Mouse (Mus musculus): Measurements from ENCODE around the gene Sp9. TPM values are rescaled to one million over a fixed set of nuclear protein-coding genes. Genes with fewer than 3 reads are reported as not detected.

Sp9 gene
- polyA plus RNA-seq, 1 experiment from 2014 or later, result 0.04 TPM

DNA sequence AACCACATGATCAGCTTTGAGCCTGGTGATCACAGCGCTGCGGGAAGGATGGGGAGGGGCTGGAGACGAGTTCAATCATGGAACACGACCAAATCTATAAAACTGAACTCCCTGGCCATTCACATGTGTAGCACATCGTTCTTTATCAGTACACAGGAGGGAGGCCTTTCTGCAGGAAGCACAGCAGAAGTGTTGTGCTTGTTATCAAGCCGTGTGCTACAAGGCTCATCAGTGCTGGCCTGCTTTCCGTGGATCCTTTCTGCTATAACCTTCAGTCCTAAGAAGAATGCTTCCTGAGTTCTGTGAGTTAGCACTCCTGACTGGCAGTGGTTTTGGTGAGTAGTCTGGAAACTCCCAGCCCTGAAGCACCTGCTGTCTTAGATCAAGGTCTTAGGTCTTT is 23.3 kb downstream of the Sp9 start:
- Histone ChIP-seq H3K4me2 (no peak overlapping the region), H3K9me3 (replicated peaks; ENCODE audit: control insufficient read depth, low read length) (no peaks in the 10 kb centered on the region), H3K27ac (ENCODE audit: low read depth, low read length) (no peak overlapping the region), H3K4me1 (ENCODE audit: control insufficient read depth, insufficient read depth, low read length) (no peaks in the 10 kb centered on the region), H3K36me3 (ENCODE audit: control insufficient read depth, insufficient read depth, low read length) (peaks cover 5% of the 10 kb centered on the region; the same call in 1 of the 2 replicates), H3K27me3 (ENCODE audit: control insufficient read depth, insufficient read depth, low read length) (no peaks in the 10 kb centered on the region), H3K9ac (ENCODE audit: low read depth, low read length) (no peak overlapping the region), H3K4me3 (ENCODE audit: low read depth, low read length) (no peak overlapping the region)
- 69% methylated on average over 7 of the region's 7 CpGs for WGBS (ENCODE audit: insufficient replicate concordance)
- no peak for ATAC-seq (replicated peaks; ENCODE audit: insufficient number of reproducible peaks, low FRiP score, low TSS enrichment)

GRCm38 (mm10) chr2:73298154-73298553 is 26.4 kb downstream of the Sp9 start:
- Histone ChIP-seq H3K36me3 (ENCODE audit: control insufficient read depth, insufficient read depth, low read length) (peaks cover 5% of the 10 kb centered on the region; the same call in 1 of the 2 replicates), H3K4me2 (no peak overlapping the region), H3K4me3 (ENCODE audit: low read depth, low read length) (no peak overlapping the region), H3K27me3 (ENCODE audit: control insufficient read depth, insufficient read depth, low read length) (no peaks in the 10 kb centered on the region), H3K9me3 (replicated peaks; ENCODE audit: control insufficient read depth, low read length) (no peaks in the 10 kb centered on the region), H3K9ac (ENCODE audit: low read depth, low read length) (no peak overlapping the region), H3K4me1 (ENCODE audit: control insufficient read depth, insufficient read depth, low read length) (no peaks in the 10 kb centered on the region), H3K27ac (ENCODE audit: low read depth, low read length) (no peak overlapping the region)
- WGBS (ENCODE audit: insufficient replicate concordance), result 78% methylated on average over 7 of the region's 7 CpGs
- ATAC-seq (replicated peaks; ENCODE audit: insufficient number of reproducible peaks, low FRiP score, low TSS enrichment), result no peak; the same call in 1 of the 2 replicates

GRCm38 (mm10) chr2:73298841-73299240 is 27.1 kb downstream of the Sp9 start:
- WGBS (ENCODE audit: insufficient replicate concordance), result 87% methylated on average over 3 of the region's 3 CpGs
- no peak overlapping the region for H3K4me2 ChIP-seq
- no peaks in the 10 kb centered on the region for H3K27me3 ChIP-seq (ENCODE audit: control insufficient read depth, insufficient read depth, low read length)
- H3K9me3 ChIP-seq (replicated peaks; ENCODE audit: control insufficient read depth, low read length), result no peaks in the 10 kb centered on the region
- no peak overlapping the region for H3K4me3 ChIP-seq (ENCODE audit: low read depth, low read length)
- no peak for ATAC-seq (replicated peaks; ENCODE audit: insufficient number of reproducible peaks, low FRiP score, low TSS enrichment)
- no peaks in the 10 kb centered on the region for H3K4me1 ChIP-seq (ENCODE audit: control insufficient read depth, insufficient read depth, low read length)
- H3K27ac ChIP-seq (ENCODE audit: low read depth, low read length), result no peak overlapping the region
- peaks cover 5% of the 10 kb centered on the region; the same call in 1 of the 2 replicates for H3K36me3 ChIP-seq (ENCODE audit: control insufficient read depth, insufficient read depth, low read length)
- no peak overlapping the region for H3K9ac ChIP-seq (ENCODE audit: low read depth, low read length)

- H3K4me3 ChIP-seq (ENCODE audit: low read depth, low read length), result no peak overlapping the region
- peaks cover 9% of the 10 kb centered on the region for H3K36me3 ChIP-seq (ENCODE audit: control insufficient read depth, insufficient read depth, low read length)
- H3K4me1 ChIP-seq (ENCODE audit: control insufficient read depth, insufficient read depth, low read length), result no peaks in the 10 kb centered on the region
- H3K27ac ChIP-seq (ENCODE audit: low read depth, low read length), result no peak overlapping the region
- H3K9me3 ChIP-seq (replicated peaks; ENCODE audit: control insufficient read depth, low read length), result no peaks in the 10 kb centered on the region
- no peak for ATAC-seq (replicated peaks; ENCODE audit: insufficient number of reproducible peaks, low FRiP score, low TSS enrichment)
- H3K4me2 ChIP-seq, result no peak overlapping the region
- WGBS (ENCODE audit: insufficient replicate concordance), result 53% methylated on average over 1 of the region's 1 CpGs
- H3K27me3 ChIP-seq (ENCODE audit: control insufficient read depth, insufficient read depth, low read length), result no peaks in the 10 kb centered on the region
- no peak overlapping the region for H3K9ac ChIP-seq (ENCODE audit: low read depth, low read length)
These were observed 30.3 kb downstream of the Sp9 start for GRCm38 (mm10) chr2:73301979-73302378.

DNA sequence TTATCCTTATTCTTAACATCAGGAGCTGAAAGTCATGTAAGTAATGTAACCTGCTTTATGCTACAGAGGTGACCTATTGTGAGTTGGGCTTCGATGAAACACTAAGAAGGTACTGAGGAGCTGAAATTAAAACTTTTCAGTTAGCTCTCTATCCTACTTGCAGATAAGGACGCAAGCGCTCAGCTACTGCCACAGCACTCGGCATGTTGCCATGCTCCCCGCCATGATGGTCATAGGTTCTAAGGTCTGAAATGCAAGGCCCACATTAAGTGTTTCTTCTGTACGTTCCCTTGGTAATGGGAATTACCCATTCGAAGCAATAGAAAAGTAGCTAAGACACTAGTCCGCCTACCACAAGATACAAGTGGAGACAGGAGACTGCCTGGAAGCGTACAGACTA is 31.0 kb downstream of the Sp9 start:
- no peak overlapping the region for H3K27ac ChIP-seq (ENCODE audit: low read depth, low read length)
- peaks cover 9% of the 10 kb centered on the region for H3K36me3 ChIP-seq (ENCODE audit: control insufficient read depth, insufficient read depth, low read length)
- no peak overlapping the region for H3K9ac ChIP-seq (ENCODE audit: low read depth, low read length)
- 89% methylated on average over 9 of the region's 9 CpGs for WGBS (ENCODE audit: insufficient replicate concordance)
- no peak overlapping the region for H3K4me3 ChIP-seq (ENCODE audit: low read depth, low read length)
- H3K4me1 ChIP-seq (ENCODE audit: control insufficient read depth, insufficient read depth, low read length), result no peaks in the 10 kb centered on the region
- ATAC-seq (replicated peaks; ENCODE audit: insufficient number of reproducible peaks, low FRiP score, low TSS enrichment), result no peak
- no peaks in the 10 kb centered on the region for H3K27me3 ChIP-seq (ENCODE audit: control insufficient read depth, insufficient read depth, low read length)
- H3K9me3 ChIP-seq (replicated peaks; ENCODE audit: control insufficient read depth, low read length), result no peaks in the 10 kb centered on the region
- no peak overlapping the region for H3K4me2 ChIP-seq

DNA sequence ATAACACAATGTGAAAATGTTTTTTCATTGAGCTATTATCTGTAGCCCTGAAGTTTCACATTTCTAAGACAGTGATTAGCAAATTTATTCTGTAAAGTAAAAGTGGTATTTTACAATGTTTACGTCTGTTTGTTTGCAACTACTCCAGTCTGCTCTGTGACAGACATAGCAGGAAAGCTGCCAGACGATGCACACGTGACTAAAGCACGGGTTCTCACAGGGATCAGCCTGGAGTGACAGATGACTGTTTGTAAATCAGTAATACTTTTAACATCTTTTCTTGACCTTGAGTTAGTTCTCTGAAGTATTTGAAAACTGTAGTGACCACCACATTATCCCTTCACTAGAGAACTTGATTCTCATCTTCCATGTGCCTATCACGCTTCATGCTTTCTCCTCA is 32.8 kb downstream of the Sp9 start:
- Histone ChIP-seq H3K36me3 (ENCODE audit: control insufficient read depth, insufficient read depth, low read length) (peaks cover 15% of the 10 kb centered on the region), H3K9me3 (replicated peaks; ENCODE audit: control insufficient read depth, low read length) (no peaks in the 10 kb centered on the region), H3K4me2 (no peak overlapping the region), H3K4me3 (ENCODE audit: low read depth, low read length) (no peak overlapping the region), H3K4me1 (ENCODE audit: control insufficient read depth, insufficient read depth, low read length) (no peaks in the 10 kb centered on the region), H3K9ac (ENCODE audit: low read depth, low read length) (no peak overlapping the region), H3K27ac (ENCODE audit: low read depth, low read length) (no peak overlapping the region), H3K27me3 (ENCODE audit: control insufficient read depth, insufficient read depth, low read length) (no peaks in the 10 kb centered on the region)
- no peak for ATAC-seq (replicated peaks; ENCODE audit: insufficient number of reproducible peaks, low FRiP score, low TSS enrichment)
- WGBS (ENCODE audit: insufficient replicate concordance), result 86% methylated on average over 5 of the region's 5 CpGs

DNA sequence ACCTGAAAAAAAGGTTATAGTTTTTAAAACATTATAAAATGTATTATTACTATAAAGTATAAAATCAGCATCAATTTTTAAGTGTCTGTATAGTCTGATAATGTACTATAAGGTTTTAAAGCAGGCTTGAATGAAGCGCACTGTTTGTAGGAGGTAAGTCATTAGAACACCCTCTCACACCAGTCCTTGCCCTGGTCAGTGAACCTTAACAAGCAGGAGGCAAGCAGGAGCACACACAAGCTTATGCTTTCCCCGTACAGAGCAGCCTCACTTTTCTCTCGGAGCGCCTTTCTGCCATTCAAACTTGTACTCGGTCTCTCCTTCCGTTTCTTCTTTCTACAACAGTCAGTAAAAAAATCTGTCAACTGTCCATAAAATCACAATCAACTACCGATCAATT is 34.3 kb downstream of the Sp9 start:
- H3K4me2 ChIP-seq, result no peak overlapping the region
- no peak overlapping the region for H3K9ac ChIP-seq (ENCODE audit: low read depth, low read length)
- H3K27ac ChIP-seq (ENCODE audit: low read depth, low read length), result no peak overlapping the region
- no peak for ATAC-seq (replicated peaks; ENCODE audit: insufficient number of reproducible peaks, low FRiP score, low TSS enrichment)
- 89% methylated on average over 7 of the region's 7 CpGs for WGBS (ENCODE audit: insufficient replicate concordance)
- H3K27me3 ChIP-seq (ENCODE audit: control insufficient read depth, insufficient read depth, low read length), result no peaks in the 10 kb centered on the region
- no peaks in the 10 kb centered on the region for H3K4me1 ChIP-seq (ENCODE audit: control insufficient read depth, insufficient read depth, low read length)
- H3K9me3 ChIP-seq (replicated peaks; ENCODE audit: control insufficient read depth, low read length), result no peaks in the 10 kb centered on the region
- H3K36me3 ChIP-seq (ENCODE audit: control insufficient read depth, insufficient read depth, low read length), result peaks cover 12% of the 10 kb centered on the region
- H3K4me3 ChIP-seq (ENCODE audit: low read depth, low read length), result no peak overlapping the region

DNA sequence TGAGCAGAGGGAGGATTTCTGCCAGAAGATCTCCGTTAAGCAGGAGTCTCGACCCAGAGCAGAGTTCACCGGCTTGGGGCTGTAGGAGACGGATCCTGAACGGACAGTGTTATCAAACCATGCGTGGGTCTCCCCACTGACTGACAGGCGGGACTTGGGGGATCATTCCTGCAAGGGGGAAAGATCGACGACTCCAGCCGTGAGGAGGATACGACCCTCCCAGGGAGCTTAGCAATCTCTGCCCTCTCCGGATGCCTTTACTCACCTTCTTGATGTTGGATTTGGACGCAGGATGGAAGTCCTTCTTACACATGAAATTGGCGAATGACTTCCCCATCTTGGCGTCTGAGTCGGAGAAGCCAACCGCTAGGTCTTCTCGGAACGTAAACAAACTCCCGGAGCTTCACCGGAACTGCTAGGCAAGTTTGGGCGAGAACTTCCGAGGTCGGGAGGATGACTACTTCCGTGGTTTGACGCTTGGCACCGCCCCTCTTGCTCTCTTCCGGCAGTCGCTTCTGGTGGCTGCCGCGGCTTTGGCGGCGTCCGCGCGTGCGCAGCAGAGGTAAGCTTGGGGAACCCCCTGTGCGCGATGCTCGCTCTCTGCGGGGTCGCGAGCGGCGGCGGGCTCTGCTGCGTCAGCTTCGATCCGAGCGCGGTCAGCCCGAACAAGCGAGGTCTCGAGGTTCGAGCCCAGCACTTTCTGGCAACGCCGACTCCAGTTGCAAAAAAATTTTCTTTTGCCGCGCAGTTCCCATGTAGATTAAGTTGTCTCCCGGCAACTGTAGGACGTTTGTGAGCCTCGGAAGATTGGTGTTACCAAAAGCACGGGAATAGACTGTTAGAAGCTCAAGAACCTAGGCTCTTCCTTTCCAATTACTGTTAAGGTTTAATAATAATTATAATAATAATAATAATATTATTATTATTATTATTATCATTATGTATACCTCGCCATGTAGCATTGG is 40.7 kb downstream of the Sp9 start, which contains the start of the genes Scrn3 and Cir1:
Scrn3 (plus strand) TSS at position 450 of the 965 bp plus-strand sequence.
Cir1 (minus strand) TSS at position 550 of the 965 bp plus-strand sequence.
- under 1% methylated on average over 64 of the region's 64 CpGs for whole genome bisulfite sequencing (ENCODE audit: insufficient replicate concordance)
- Histone ChIP-seq H3K9me3 (replicated peaks; ENCODE audit: control insufficient read depth, low read length) (no peaks in the 10 kb centered on the region), H3K9ac (ENCODE audit: low read depth, low read length) (peak within 1 kb of the TSS; percentile 90)

More for the DNA sequence above, 40.7 kb downstream of the Sp9 start, which contains the start of the genes Scrn3 and Cir1:
- peak within 1 kb of the TSS; percentile 86 for H3K27ac ChIP-seq (ENCODE audit: low read depth, low read length)
- peak; percentile 89 for ATAC-seq (replicated peaks; ENCODE audit: insufficient number of reproducible peaks, low FRiP score, low TSS enrichment)
- no peaks in the 10 kb centered on the region for H3K27me3 ChIP-seq (ENCODE audit: control insufficient read depth, insufficient read depth, low read length)
- H3K4me1 ChIP-seq (ENCODE audit: control insufficient read depth, insufficient read depth, low read length), result peaks cover 4% of the 10 kb centered on the region
- H3K4me2 ChIP-seq, result peak within 1 kb of the TSS; percentile 93
- peaks cover 5% of the 10 kb centered on the region; the same call in 1 of the 2 replicates for H3K36me3 ChIP-seq (ENCODE audit: control insufficient read depth, insufficient read depth, low read length)
- peak within 1 kb of the TSS; percentile 89 for H3K4me3 ChIP-seq (ENCODE audit: low read depth, low read length)

Data from heart, embryonic 11.5 days (tissue).